Mouse (Mus musculus) thymus, adult 2 months (tissue): ENCODE data around the gene Tnfrsf19.

Experiments used
- CTCF ChIP-seq: fragments of 200-500 bp; IDR thresholded peaks from 2 replicates; pipeline ENCODE4 v1.5.1; 2012; ENCODE audit warnings: mild to moderate bottlenecking, control low read depth, low read length, moderate library complexity, borderline replicate concordance; ENCODE audit not compliant: control insufficient read depth, poor library complexity, insufficient read depth; ENCODE audit errors: extremely low read depth
- POLR2A ChIP-seq: fragments of 200-500 bp; IDR thresholded peaks from 2 replicates; pipeline ENCODE4 v1.6.1; 2012; ENCODE audit warnings: mild to moderate bottlenecking, low read length, control low read depth, moderate library complexity; ENCODE audit not compliant: control insufficient read depth, poor library complexity, insufficient read depth; ENCODE audit errors: extremely low read depth

DNA sequence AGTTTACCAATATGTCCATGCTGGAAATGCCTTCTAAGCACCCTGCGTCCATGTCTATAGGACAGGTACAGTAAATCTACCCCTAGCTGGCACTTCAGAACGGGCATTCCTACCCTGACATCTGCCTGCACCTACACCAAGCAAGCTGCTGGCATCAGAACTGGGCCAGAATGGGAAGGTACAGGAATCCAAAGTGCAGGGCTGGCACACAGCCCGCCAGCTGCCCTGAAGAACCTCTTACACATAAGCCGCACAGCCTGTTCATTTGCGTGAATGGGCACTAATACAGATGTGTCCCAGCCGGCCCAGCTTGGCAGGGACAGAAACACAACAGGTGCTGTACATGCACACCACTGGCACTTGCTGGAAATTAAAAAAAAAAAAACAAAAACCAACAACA, 15.9 kb downstream of the Tnfrsf19 start:
- no peak for TF ChIP-seq POLR2A
- no peak for TF ChIP-seq CTCF
